Mouse (Mus musculus) right cerebral cortex, postnatal 10 days (tissue): ENCODE measurements at regions not wholly inside any gene's neighbourhood (a gene's known extent, or its start where the extent isn't known, plus 50 kb on each side); places are given as distances from the start of the nearest gene placed in this dataset.

Source experiments
- DNase-seq, 2 experiments: peaks; one replicate each; pipeline ENCODE4 v3.0.0; 2021; ENCODE audit warnings: low spot score in 2 of 2

- DNase-seq, result peak; percentile 46 to 66
Measured at GRCm38 (mm10) chr15:103627085-103627484, 62.2 kb upstream of the Glycam1 start.
